Mouse (Mus musculus) heart, adult 2 months (tissue): ENCODE measurements at regions not wholly inside any gene's neighbourhood (a gene's known extent, or its start where the extent isn't known, plus 50 kb on each side); places are given as distances from the start of the nearest gene placed in this dataset.

ENCODE experiments used
- CTCF ChIP-seq: fragments of 200-600 bp; IDR thresholded peaks from 2 replicates; pipeline ENCODE4 v1.8.1; 2022; ENCODE audit warnings: antibody characterized with exemption, mild to moderate bottlenecking, moderate library complexity
- EP300 ChIP-seq: fragments of 200-500 bp; IDR thresholded peaks from 2 replicates; pipeline ENCODE4 v1.6.1; 2011; ENCODE audit warnings: low read depth, low read length, control low read depth; ENCODE audit not compliant: insufficient read depth
- POLR2A ChIP-seq: fragments of 200-500 bp; IDR thresholded peaks from 2 replicates; pipeline ENCODE4 v1.6.1; 2011; ENCODE audit warnings: mild to moderate bottlenecking, low read depth, low read length, control low read depth; ENCODE audit not compliant: insufficient read depth

GRCm38 (mm10) chr1:95425420-95425819 lies 112.0 kb downstream of the Fam174a start:
- TF ChIP-seq CTCF (no peak), POLR2A (no peak), EP300 (no peak)
